ENCODE assay signal across 18 mouse cellular contexts in genomic region chr5:18332256-18332655, GRCm38 (mm10). TPM values are rescaled to one million over a fixed set of nuclear protein-coding genes. Genes with fewer than 3 reads are reported as not detected.
DNase-seq lines count a peak whose midpoint lies in the region; ATAC-seq and TF ChIP-seq lines count a peak whose summit lies in the region.
"Had no signal": no experiment of that assay in that cellular context is flagged by ENCODE, and none has a peak within 500 bp of the region (broad histone marks: within the 10 kb centered on the region; RNA-seq: fewer than 3 reads in every experiment).

No protein-coding gene starts in this region.

- H3K4me1 ChIP-seq in embryonic facial prominence, embryonic 14.5 days (ENCODE audit: control insufficient read depth, insufficient read depth, low read length) = no peaks in the 10 kb centered on the region
- H3K4me1 ChIP-seq in embryonic facial prominence, embryonic 10.5 days = no peaks in the 10 kb centered on the region
- no peaks in the 10 kb centered on the region for H3K4me1 ChIP-seq in lung, embryonic 14.5 days (ENCODE audit: insufficient read depth)
- H3K4me1 ChIP-seq: embryonic facial prominence, embryonic 13.5 days; forebrain, embryonic 13.5 days; forebrain, embryonic 15.5 days had no signal

- H3K9ac ChIP-seq in embryonic facial prominence, embryonic 14.5 days (ENCODE audit: low read depth, low read length) = no peak overlapping the region
- H3K9ac ChIP-seq in lung, embryonic 14.5 days = no peak overlapping the region
- H3K9ac ChIP-seq: embryonic facial prominence, embryonic 13.5 days; forebrain, embryonic 13.5 days; forebrain, embryonic 15.5 days; forebrain, postnatal 0 days had no signal

- DNase-seq in cerebellum, postnatal 10 days = peak; percentile 32 to 52
- DNase-seq in embryonic facial prominence, embryonic 14.5 days (ENCODE audit: low spot score) = peak; percentile 34
- no peak for DNase-seq in embryonic facial prominence, embryonic 10.5 days (ENCODE audit: low spot score)
- peak; percentile 59 for DNase-seq in lung, embryonic 14.5 days
- no peak for DNase-seq in lung, postnatal 10 days
- peak; percentile 57 for DNase-seq in brain, adult 2 months (ENCODE audit: low read depth, low spot score)
- DNase-seq in layer of hippocampus, adult 9-11 months = no peak
- DNase-seq: adrenal gland, adult 2 months; adrenal gland, postnatal 10 days; adrenal gland, postnatal 25 days; cerebellum, adult 11 months; cerebellum, adult 8-10 months; cerebellum, adult 9-11 months; forebrain, postnatal 0 days had no signal

- no peaks in the 10 kb centered on the region for H3K27me3 ChIP-seq in embryonic facial prominence, embryonic 14.5 days (replicated peaks; ENCODE audit: control insufficient read depth, insufficient read depth, low read length)
- no peaks in the 10 kb centered on the region for H3K27me3 ChIP-seq in embryonic facial prominence, embryonic 10.5 days (replicated peaks; ENCODE audit: low read depth, poor library complexity, severe bottlenecking)
- H3K27me3 ChIP-seq in lung, embryonic 14.5 days (ENCODE audit: insufficient read depth, low read length) = no peaks in the 10 kb centered on the region
- H3K27me3 ChIP-seq: embryonic facial prominence, embryonic 13.5 days; forebrain, embryonic 13.5 days; forebrain, embryonic 15.5 days had no signal

- no peak for TF ChIP-seq CTCF in lung, embryonic 14.5 days (IDR thresholded peaks at IDR 0.05; ENCODE audit: low read depth)

- WGBS in embryonic facial prominence, embryonic 14.5 days = 86% methylated on average over 5 of the region's 5 CpGs
- 98% methylated on average over 5 of the region's 5 CpGs for WGBS in embryonic facial prominence, embryonic 10.5 days
- 46% methylated on average over 5 of the region's 5 CpGs for WGBS in lung, embryonic 14.5 days

- no peaks in the 10 kb centered on the region for H3K36me3 ChIP-seq in embryonic facial prominence, embryonic 14.5 days (ENCODE audit: control insufficient read depth, insufficient read depth, low read length)
- no peaks in the 10 kb centered on the region for H3K36me3 ChIP-seq in embryonic facial prominence, embryonic 10.5 days (replicated peaks)
- H3K36me3 ChIP-seq in lung, embryonic 14.5 days (ENCODE audit: insufficient read depth) = no peaks in the 10 kb centered on the region
- H3K36me3 ChIP-seq: embryonic facial prominence, embryonic 13.5 days; forebrain, embryonic 15.5 days had no signal

- H3K4me2 ChIP-seq in embryonic facial prominence, embryonic 14.5 days (ENCODE audit: low read depth, low read length) = no peak overlapping the region
- no peak overlapping the region for H3K4me2 ChIP-seq in lung, embryonic 14.5 days
- H3K4me2 ChIP-seq: embryonic facial prominence, embryonic 13.5 days; forebrain, embryonic 13.5 days; forebrain, embryonic 15.5 days had no signal

- no peak overlapping the region for H3K27ac ChIP-seq in embryonic facial prominence, embryonic 14.5 days (replicated peaks; ENCODE audit: low read depth, low read length)
- H3K27ac ChIP-seq in embryonic facial prominence, embryonic 10.5 days (replicated peaks) = no peak overlapping the region
- no peak overlapping the region for H3K27ac ChIP-seq in lung, embryonic 14.5 days (ENCODE audit: low read depth)
- H3K27ac ChIP-seq: embryonic facial prominence, embryonic 13.5 days; forebrain, embryonic 13.5 days; forebrain, embryonic 15.5 days had no signal

- no peak overlapping the region for H3K4me3 ChIP-seq in embryonic facial prominence, embryonic 14.5 days (ENCODE audit: low read depth, low read length)
- H3K4me3 ChIP-seq in embryonic facial prominence, embryonic 10.5 days = no peak overlapping the region
- no peak overlapping the region for H3K4me3 ChIP-seq in lung, embryonic 14.5 days (ENCODE audit: low read depth, low read length)
- H3K4me3 ChIP-seq: embryonic facial prominence, embryonic 13.5 days; forebrain, embryonic 13.5 days; forebrain, embryonic 15.5 days had no signal

- H3K9me3 ChIP-seq in embryonic facial prominence, embryonic 14.5 days (ENCODE audit: control insufficient read depth, low read length) = no peaks in the 10 kb centered on the region
- no peaks in the 10 kb centered on the region for H3K9me3 ChIP-seq in embryonic facial prominence, embryonic 10.5 days
- H3K9me3 ChIP-seq in lung, embryonic 14.5 days (ENCODE audit: low read depth, low read length) = no peaks in the 10 kb centered on the region
- H3K9me3 ChIP-seq: embryonic facial prominence, embryonic 13.5 days; forebrain, embryonic 13.5 days; forebrain, embryonic 15.5 days had no signal

- ATAC-seq in cerebellum, adult (ENCODE audit: insufficient number of reproducible peaks, low FRiP score, low TSS enrichment) = no peak
- no peak for ATAC-seq in embryonic facial prominence, embryonic 14.5 days (ENCODE audit: low read depth)
- no peak for ATAC-seq in lung, embryonic 14.5 days (ENCODE audit: insufficient read depth)
- ATAC-seq: forebrain, embryonic 13.5 days; forebrain, embryonic 15.5 days; forebrain, postnatal 0 days had no signal

RNA-seq across cellular contexts. Expression of gene Gnai1, which starts 27.9 kb away (rescaled TPM):
- polyA plus RNA-seq in embryonic facial prominence, embryonic 14.5 days (2014; fragmentation: Nextera tagmentation; extraction: Ambion mirVana) = 38.9 and 39.0 TPM in 2 replicates
- polyA plus RNA-seq in embryonic facial prominence, embryonic 10.5 days (2016; fragmentation: Nextera tagmentation; extraction: Ambion mirVana) = 11.1 and 12.7 TPM in 2 replicates
- 51.4 and 54.3 TPM in 2 replicates for polyA plus RNA-seq in lung, embryonic 14.5 days (2014; fragmentation: Nextera tagmentation; extraction: Ambion mirVana)

Comparison
In these comparisons a context has a peak if more than half of its experiments do, and no peak if none do; other contexts are left out.
1. DNase-seq: peak in cerebellum, postnatal 10 days (2 of 2), embryonic facial prominence, embryonic 14.5 days (single experiment), lung, embryonic 14.5 days (single experiment) and brain, adult 2 months (single experiment); none in embryonic facial prominence, embryonic 10.5 days (single experiment), lung, postnatal 10 days (single experiment) and layer of hippocampus, adult 9-11 months (single experiment).